Mouse (Mus musculus): ENCODE measurements at regions not wholly inside any gene's neighbourhood (a gene's known extent, or its start where the extent isn't known, plus 50 kb on each side); places are given as distances from the start of the nearest gene placed in this dataset.

GRCm38 (mm10) chr2:12697209-12697608 is 226.6 kb upstream of the Pter start:
- 74% methylated on average over 1 of the region's 1 CpGs for WGBS
- Histone ChIP-seq H3K27ac (replicated peaks; ENCODE audit: low read depth, low read length) (no peak overlapping the region), H3K27me3 (ENCODE audit: control insufficient read depth, insufficient read depth, low read length) (no peaks in the 10 kb centered on the region), H3K9ac (replicated peaks; ENCODE audit: low read length) (no peak overlapping the region), H3K36me3 (replicated peaks; ENCODE audit: control insufficient read depth, insufficient read depth, low read depth, low read length) (no peaks in the 10 kb centered on the region), H3K4me3 (ENCODE audit: low read depth, low read length) (no peak overlapping the region), H3K9me3 (replicated peaks; ENCODE audit: control insufficient read depth, low read length) (no peaks in the 10 kb centered on the region), H3K4me2 (ENCODE audit: low read depth, low read length) (no peak overlapping the region), H3K4me1 (ENCODE audit: control insufficient read depth, insufficient read depth, low read length) (no peaks in the 10 kb centered on the region)
- ATAC-seq (replicated peaks; ENCODE audit: insufficient number of reproducible peaks, low FRiP score, low TSS enrichment, low read depth) (no peak), DNase-seq (ENCODE audit: low spot score) (no peak)

DNA sequence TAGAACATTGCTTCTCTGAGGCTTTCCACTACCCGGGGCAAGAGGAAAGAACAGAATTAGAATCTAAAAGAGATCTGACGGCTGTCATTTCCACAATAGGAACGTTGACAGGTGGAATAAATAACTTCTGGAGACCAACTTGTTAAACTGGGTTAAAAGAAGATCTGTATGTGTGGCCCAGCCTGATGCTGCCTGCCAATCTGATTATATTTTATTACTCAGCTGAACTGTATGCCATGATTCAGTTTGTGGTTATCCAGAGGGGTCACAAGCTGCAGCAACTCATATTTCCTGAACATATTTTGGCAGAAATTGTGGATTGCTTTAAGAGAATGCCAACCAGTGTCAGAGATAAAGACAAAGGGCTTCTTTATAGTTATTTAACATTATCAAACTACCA is 224.5 kb upstream of the Pter start:
- DNase-seq (ENCODE audit: low spot score): no peak
- H3K4me1 ChIP-seq (ENCODE audit: control insufficient read depth, insufficient read depth, low read length): no peaks in the 10 kb centered on the region
- no peaks in the 10 kb centered on the region for H3K27me3 ChIP-seq (ENCODE audit: control insufficient read depth, insufficient read depth, low read length)
- H3K27ac ChIP-seq (replicated peaks; ENCODE audit: low read depth, low read length): no peak overlapping the region
- H3K9ac ChIP-seq (replicated peaks; ENCODE audit: low read length): no peak overlapping the region
- ATAC-seq (replicated peaks; ENCODE audit: insufficient number of reproducible peaks, low FRiP score, low TSS enrichment, low read depth): no peak
- WGBS: 68% methylated on average over 3 of the region's 3 CpGs
- H3K9me3 ChIP-seq (replicated peaks; ENCODE audit: control insufficient read depth, low read length): no peaks in the 10 kb centered on the region
- H3K4me3 ChIP-seq (ENCODE audit: low read depth, low read length): no peak overlapping the region
- H3K4me2 ChIP-seq (ENCODE audit: low read depth, low read length): no peak overlapping the region
- no peaks in the 10 kb centered on the region for H3K36me3 ChIP-seq (replicated peaks; ENCODE audit: control insufficient read depth, insufficient read depth, low read depth, low read length)

DNA sequence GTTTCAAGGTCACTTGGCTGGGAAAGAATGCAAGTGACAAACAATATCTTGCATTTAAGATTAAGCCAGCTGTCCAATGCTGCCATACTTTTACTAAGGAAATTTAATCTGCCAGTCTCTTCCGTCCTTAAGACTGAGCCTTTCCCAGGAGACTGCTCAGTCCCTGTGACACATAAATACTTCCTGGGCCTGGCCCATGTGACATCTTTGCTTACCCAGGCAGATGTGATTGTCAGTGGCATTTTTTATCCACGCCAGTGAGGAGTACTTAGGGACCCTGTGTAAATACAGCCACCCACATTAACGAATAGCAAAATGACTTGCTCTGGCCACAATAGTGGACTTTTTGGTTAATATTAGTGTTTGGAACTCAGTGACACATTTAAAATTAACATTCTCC is 216.3 kb upstream of the Pter start:
- Histone ChIP-seq H3K9me3 (replicated peaks; ENCODE audit: control insufficient read depth, low read length) (no peaks in the 10 kb centered on the region), H3K4me3 (ENCODE audit: low read depth, low read length) (no peak overlapping the region), H3K9ac (replicated peaks; ENCODE audit: low read length) (no peak overlapping the region), H3K27me3 (ENCODE audit: control insufficient read depth, insufficient read depth, low read length) (no peaks in the 10 kb centered on the region), H3K27ac (replicated peaks; ENCODE audit: low read depth, low read length) (no peak overlapping the region), H3K4me1 (ENCODE audit: control insufficient read depth, insufficient read depth, low read length) (no peaks in the 10 kb centered on the region), H3K36me3 (replicated peaks; ENCODE audit: control insufficient read depth, insufficient read depth, low read depth, low read length) (no peaks in the 10 kb centered on the region), H3K4me2 (ENCODE audit: low read depth, low read length) (no peak overlapping the region)
- no peak for DNase-seq (ENCODE audit: low spot score)
- no peak for ATAC-seq (replicated peaks; ENCODE audit: insufficient number of reproducible peaks, low FRiP score, low TSS enrichment, low read depth)
- 61% methylated on average over 3 of the region's 3 CpGs for WGBS

DNA sequence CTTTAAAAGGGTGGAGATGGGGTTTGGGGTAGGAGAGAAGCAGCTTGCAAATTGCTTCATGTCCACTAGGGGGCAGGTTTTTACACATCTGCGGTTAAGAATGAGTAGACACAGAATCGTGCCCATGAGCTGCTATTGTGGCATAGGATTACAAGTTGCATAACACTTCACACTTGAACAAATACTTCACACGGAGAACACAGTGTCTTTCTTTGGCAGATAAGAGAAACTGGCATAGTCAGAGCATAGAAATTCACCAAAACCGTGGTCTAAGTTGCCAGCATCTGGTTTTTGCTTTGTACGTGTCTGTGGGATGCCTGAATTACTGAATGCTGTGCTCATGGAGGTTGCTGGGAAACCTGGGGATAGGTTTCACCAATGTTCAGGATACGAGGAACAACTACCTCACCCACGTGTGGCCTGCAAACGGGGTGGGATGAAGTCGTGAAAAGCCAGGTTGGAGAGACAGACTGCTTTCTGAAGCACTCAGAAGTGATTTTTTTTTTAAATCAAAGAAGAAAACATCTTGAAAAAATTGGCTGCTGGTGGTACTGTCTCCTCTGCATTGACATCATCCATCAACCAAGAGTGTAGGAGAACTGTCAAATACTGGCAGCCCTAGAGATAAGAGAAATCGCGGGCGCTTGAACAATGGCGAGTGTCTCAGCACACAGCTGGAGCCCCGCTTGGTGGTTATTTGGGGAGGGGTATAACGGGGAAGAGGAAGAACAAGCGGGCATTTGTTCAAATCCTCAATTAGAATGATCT is 214.5 kb upstream of the Pter start:
- H3K27me3 ChIP-seq (ENCODE audit: control insufficient read depth, insufficient read depth, low read length): no peaks in the 10 kb centered on the region
- 57% methylated on average over 16 of the region's 16 CpGs for WGBS
- no peak overlapping the region for H3K27ac ChIP-seq (replicated peaks; ENCODE audit: low read depth, low read length)
- H3K4me2 ChIP-seq (ENCODE audit: low read depth, low read length): no peak overlapping the region
- no peak for ATAC-seq (replicated peaks; ENCODE audit: insufficient number of reproducible peaks, low FRiP score, low TSS enrichment, low read depth)
- no peaks in the 10 kb centered on the region for H3K4me1 ChIP-seq (ENCODE audit: control insufficient read depth, insufficient read depth, low read length)
- no peak overlapping the region for H3K9ac ChIP-seq (replicated peaks; ENCODE audit: low read length)
- DNase-seq (ENCODE audit: low spot score): peak; percentile 80
- no peaks in the 10 kb centered on the region for H3K9me3 ChIP-seq (replicated peaks; ENCODE audit: control insufficient read depth, low read length)
- no peak overlapping the region for H3K4me3 ChIP-seq (ENCODE audit: low read depth, low read length)
- H3K36me3 ChIP-seq (replicated peaks; ENCODE audit: control insufficient read depth, insufficient read depth, low read depth, low read length): no peaks in the 10 kb centered on the region

DNA sequence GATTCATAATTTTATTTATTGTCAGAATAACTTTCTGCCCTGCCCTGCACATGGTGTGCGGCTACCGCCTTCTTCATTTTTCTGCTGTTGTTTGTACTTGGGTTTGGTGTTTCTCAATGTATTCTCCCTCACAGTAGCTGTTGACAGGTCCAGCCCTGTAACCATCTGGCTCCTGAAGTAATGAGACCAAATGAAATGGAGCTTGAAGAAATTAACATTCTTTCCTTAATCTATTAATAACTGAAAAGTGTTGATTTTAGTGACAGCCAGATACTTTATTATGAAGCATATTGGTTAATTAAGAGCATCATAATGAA is 214.0 kb upstream of the Pter start:
- Histone ChIP-seq H3K9ac (replicated peaks; ENCODE audit: low read length) (no peak overlapping the region), H3K4me3 (ENCODE audit: low read depth, low read length) (no peak overlapping the region), H3K9me3 (replicated peaks; ENCODE audit: control insufficient read depth, low read length) (no peaks in the 10 kb centered on the region), H3K4me1 (ENCODE audit: control insufficient read depth, insufficient read depth, low read length) (no peaks in the 10 kb centered on the region), H3K27me3 (ENCODE audit: control insufficient read depth, insufficient read depth, low read length) (no peaks in the 10 kb centered on the region), H3K36me3 (replicated peaks; ENCODE audit: control insufficient read depth, insufficient read depth, low read depth, low read length) (no peaks in the 10 kb centered on the region), H3K27ac (replicated peaks; ENCODE audit: low read depth, low read length) (no peak overlapping the region), H3K4me2 (ENCODE audit: low read depth, low read length) (no peak overlapping the region)
- 91% methylated on average over 2 of the region's 2 CpGs for WGBS
- DNase-seq (ENCODE audit: low spot score): no peak
- no peak for ATAC-seq (replicated peaks; ENCODE audit: insufficient number of reproducible peaks, low FRiP score, low TSS enrichment, low read depth)

DNA sequence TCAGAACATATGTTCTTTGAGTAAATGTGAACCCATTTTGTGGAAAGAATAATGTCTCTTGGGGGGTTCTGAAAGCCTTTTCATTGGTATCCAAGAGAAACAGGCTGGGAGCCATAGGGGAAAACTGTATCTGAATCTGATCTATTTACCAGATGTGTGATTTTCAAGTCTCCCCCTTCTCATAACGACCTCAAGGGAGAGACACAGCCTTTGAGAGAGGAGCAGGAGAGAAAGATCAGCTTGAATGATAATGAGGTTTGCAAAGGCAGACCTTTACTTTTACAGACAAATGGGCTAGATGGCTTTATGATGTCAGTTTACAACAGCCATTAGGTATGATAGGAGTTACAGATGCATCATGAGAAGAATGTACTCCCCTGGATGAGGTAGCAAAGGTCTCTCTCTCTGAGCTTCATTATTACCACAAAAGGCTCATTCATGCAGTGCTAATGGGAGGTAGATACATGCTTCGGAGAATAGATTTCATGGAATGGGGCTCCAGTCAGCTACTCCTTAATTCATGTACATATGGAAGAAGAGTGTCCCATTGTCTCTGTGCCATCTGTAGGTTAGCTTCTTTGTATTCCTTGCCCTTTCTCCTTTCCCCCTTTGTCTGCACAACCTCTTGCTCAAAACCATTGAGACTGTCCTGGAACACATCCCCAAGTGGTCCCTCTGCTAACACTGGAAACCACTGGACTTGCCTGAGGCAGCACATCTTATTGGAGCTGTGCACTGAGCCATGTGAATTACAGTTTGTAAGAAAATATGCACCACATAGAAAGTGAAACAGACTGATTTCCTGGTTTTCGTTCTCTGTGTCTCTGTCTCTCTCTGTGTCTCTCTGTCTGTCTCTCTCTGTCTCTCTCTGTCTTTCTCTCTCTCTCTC is 207.5 kb upstream of the Pter start:
- WGBS: 50% methylated on average over 3 of the region's 3 CpGs
- no peaks in the 10 kb centered on the region for H3K36me3 ChIP-seq (replicated peaks; ENCODE audit: control insufficient read depth, insufficient read depth, low read depth, low read length)
- no peak overlapping the region for H3K4me2 ChIP-seq (ENCODE audit: low read depth, low read length)
- H3K9ac ChIP-seq (replicated peaks; ENCODE audit: low read length): no peak overlapping the region
- ATAC-seq (replicated peaks; ENCODE audit: insufficient number of reproducible peaks, low FRiP score, low TSS enrichment, low read depth) (0 out of 2 replicates have a peak, but pooled peaks have one; percentile 34), DNase-seq (ENCODE audit: low spot score) (no peak)
- no peaks in the 10 kb centered on the region for H3K9me3 ChIP-seq (replicated peaks; ENCODE audit: control insufficient read depth, low read length)
- no peak overlapping the region for H3K4me3 ChIP-seq (ENCODE audit: low read depth, low read length)
- no peaks in the 10 kb centered on the region for H3K27me3 ChIP-seq (ENCODE audit: control insufficient read depth, insufficient read depth, low read length)
- no peaks in the 10 kb centered on the region for H3K4me1 ChIP-seq (ENCODE audit: control insufficient read depth, insufficient read depth, low read length)
- H3K27ac ChIP-seq (replicated peaks; ENCODE audit: low read depth, low read length): no peak overlapping the region

GRCm38 (mm10) chr2:12729251-12729650 is 194.6 kb upstream of the Pter start:
- ATAC-seq (replicated peaks; ENCODE audit: insufficient number of reproducible peaks, low FRiP score, low TSS enrichment, low read depth): no peak
- WGBS: 71% methylated on average over 4 of the region's 4 CpGs

GRCm38 (mm10) chr2:12737140-12737539 is 186.7 kb upstream of the Pter start:
- Histone ChIP-seq H3K4me3 (ENCODE audit: low read depth, low read length) (no peak overlapping the region), H3K27ac (replicated peaks; ENCODE audit: low read depth, low read length) (no peak overlapping the region), H3K9me3 (replicated peaks; ENCODE audit: control insufficient read depth, low read length) (no peaks in the 10 kb centered on the region), H3K9ac (replicated peaks; ENCODE audit: low read length) (no peak overlapping the region), H3K4me1 (ENCODE audit: control insufficient read depth, insufficient read depth, low read length) (no peaks in the 10 kb centered on the region), H3K27me3 (ENCODE audit: control insufficient read depth, insufficient read depth, low read length) (no peaks in the 10 kb centered on the region), H3K4me2 (ENCODE audit: low read depth, low read length) (no peak overlapping the region), H3K36me3 (replicated peaks; ENCODE audit: control insufficient read depth, insufficient read depth, low read depth, low read length) (no peaks in the 10 kb centered on the region)
- no peak for ATAC-seq (replicated peaks; ENCODE audit: insufficient number of reproducible peaks, low FRiP score, low TSS enrichment, low read depth)
- DNase-seq (ENCODE audit: low spot score): no peak
- 48% methylated on average over 2 of the region's 2 CpGs for WGBS

More at GRCm38 (mm10) chr2:12729251-12729650, 194.6 kb upstream of the Pter start:
- Histone ChIP-seq H3K9me3 (replicated peaks; ENCODE audit: control insufficient read depth, low read length) (no peaks in the 10 kb centered on the region), H3K9ac (replicated peaks; ENCODE audit: low read length) (no peak overlapping the region), H3K4me3 (ENCODE audit: low read depth, low read length) (no peak overlapping the region), H3K27ac (replicated peaks; ENCODE audit: low read depth, low read length) (no peak overlapping the region), H3K4me1 (ENCODE audit: control insufficient read depth, insufficient read depth, low read length) (no peaks in the 10 kb centered on the region), H3K27me3 (ENCODE audit: control insufficient read depth, insufficient read depth, low read length) (no peaks in the 10 kb centered on the region), H3K4me2 (ENCODE audit: low read depth, low read length) (no peak overlapping the region), H3K36me3 (replicated peaks; ENCODE audit: control insufficient read depth, insufficient read depth, low read depth, low read length) (no peaks in the 10 kb centered on the region)
- DNase-seq (ENCODE audit: low spot score): no peak
